Mouse (Mus musculus) heart, embryonic 16.5 days (tissue): ENCODE data around the gene Gnl3. TPM values are rescaled to one million over a fixed set of nuclear protein-coding genes. Genes with fewer than 3 reads are reported as not detected.

Experiments
- ATAC-seq: fragments of 200-750 bp; cut with Nextera tagmentation; replicated peaks from 2 replicates; pipeline ENCODE4 v1.8.0; 2017; ENCODE audit warnings: moderate number of reproducible peaks; ENCODE audit not compliant: insufficient read depth, low FRiP score; ENCODE audit errors: extremely low read depth
- H3K27ac ChIP-seq: fragments of 300-500 bp; sonication (generic); 2 replicates; pipeline ENCODE4 v1.5.1; 2014; ENCODE audit warnings: mild to moderate bottlenecking, low read length, control low read depth, moderate library complexity
- H3K27me3 ChIP-seq: fragments of 300-500 bp; sonication (generic); 2 replicates; pipeline ENCODE4 v1.6.1; 2014; ENCODE audit warnings: low read length, mixed read lengths; ENCODE audit not compliant: control insufficient read depth, insufficient read depth
- H3K36me3 ChIP-seq: fragments of 300-500 bp; sonication (generic); 2 replicates; pipeline ENCODE4 v1.6.1; 2014; ENCODE audit not compliant: control insufficient read depth, insufficient read depth
- H3K4me1 ChIP-seq: fragments of 300-500 bp; sonication (generic); 2 replicates; pipeline ENCODE4 v1.6.1; 2014; ENCODE audit warnings: low read length, mixed read lengths; ENCODE audit not compliant: control insufficient read depth, insufficient read depth
- H3K4me2 ChIP-seq: fragments of 300-500 bp; sonication (generic); 2 replicates; pipeline ENCODE4 v1.6.1; 2014; ENCODE audit warnings: low read depth, mild to moderate bottlenecking, control low read depth, low read length
- H3K4me3 ChIP-seq: fragments of 300-500 bp; sonication (generic); 2 replicates; pipeline ENCODE4 v1.5.1; 2014; ENCODE audit warnings: mild to moderate bottlenecking, control low read depth, low read length
- H3K9ac ChIP-seq: fragments of 300-500 bp; sonication (generic); 2 replicates; pipeline ENCODE4 v1.6.1; 2014; ENCODE audit warnings: low read length, control low read depth
- H3K9me3 ChIP-seq: fragments of 300-500 bp; sonication (generic); replicated peaks from 2 replicates; pipeline ENCODE4 v1.6.1; 2016; ENCODE audit warnings: low read length; ENCODE audit not compliant: control insufficient read depth
- WGBS: fragments of 180-500 bp; shearing (Covaris S2); extraction: QIAGEN DNeasy Blood & Tissue Kit; methylation state at CpG from one replicate; pipeline ENCODE4 v1.1.7; 2014; 5-methylcytosine and 5-hydroxymethylcytosine counted together
- polyA plus RNA-seq: library from polyadenylated mRNA; unstranded; fragments of >200 nt; fragmentation: Nextera tagmentation; extraction: Ambion mirVana; gene quantifications from 2 replicates; pipeline ENCODE4 v1.2.1, GENCODE M21; 2015

Gene Gnl3
- polyA plus RNA-seq, 1 experiment from 2014 or later = 63.0 TPM

GRCm38 (mm10) chr14:30974204-30974603 lies 44.7 kb downstream of the Gnl3 start:
- no peak overlapping the region for H3K27ac ChIP-seq
- no peak overlapping the region for H3K4me3 ChIP-seq
- ATAC-seq = peak; percentile 49; the same call in 1 of the 2 replicates
- WGBS = 48% methylated on average over 6 of the region's 6 CpGs
- H3K9ac ChIP-seq = no peak overlapping the region
- no peaks in the 10 kb centered on the region for H3K27me3 ChIP-seq
- no peaks in the 10 kb centered on the region for H3K4me1 ChIP-seq
- H3K36me3 ChIP-seq = peaks cover 4% of the 10 kb centered on the region; the same call in 1 of the 2 replicates
- H3K4me2 ChIP-seq = no peak overlapping the region
- H3K9me3 ChIP-seq = no peaks in the 10 kb centered on the region

Other genes starting within 250 kb of the Gnl3 start
- gene Tmem110, start 193.6 kb downstream of the Gnl3 start, polyA plus RNA-seq = 13.2 and 15.0 TPM in 2 replicates
- gene Mustn1, start 140.0 kb downstream of the Gnl3 start, polyA plus RNA-seq = 4.6 and 5.6 TPM in 2 replicates
- gene Itih4, start 132.7 kb downstream of the Gnl3 start, polyA plus RNA-seq = 0.38 and 0.41 TPM in 2 replicates
- 1.1 and 1.5 TPM in 2 replicates for gene Itih3, start 95.4 kb downstream of the Gnl3 start, polyA plus RNA-seq
- 0.05 and 0.10 TPM in 2 replicates for gene Itih1, start 75.9 kb downstream of the Gnl3 start, polyA plus RNA-seq
- gene Nek4, start 67.8 kb downstream of the Gnl3 start, polyA plus RNA-seq = 5.6 and 7.2 TPM in 2 replicates
- gene Glt8d1, start 17.8 kb downstream of the Gnl3 start, polyA plus RNA-seq = 43.7 and 45.2 TPM in 2 replicates
- gene Spcs1, start 17.5 kb downstream of the Gnl3 start, polyA plus RNA-seq = 337 and 339 TPM in 2 replicates
- 97.9 and 98.3 TPM in 2 replicates for gene Pbrm1, start within 50 bp of the Gnl3 start, polyA plus RNA-seq
- 90.4 and 95.8 TPM in 2 replicates for gene Smim4, start 109.8 kb upstream of the Gnl3 start, polyA plus RNA-seq
- gene Nt5dc2, start 111.9 kb upstream of the Gnl3 start, polyA plus RNA-seq = 288 and 319 TPM in 2 replicates
- gene Stab1, start 149.5 kb upstream of the Gnl3 start, polyA plus RNA-seq = 36.6 and 43.8 TPM in 2 replicates
- gene Tnnc1, start 189.2 kb upstream of the Gnl3 start, polyA plus RNA-seq = 4,861 and 5,105 TPM in 2 replicates
- gene Nisch, start 197.8 kb upstream of the Gnl3 start, polyA plus RNA-seq = 331 and 376 TPM in 2 replicates
- 0.97 TPM in 2 replicates for gene Sema3g, start 198.7 kb upstream of the Gnl3 start, polyA plus RNA-seq
- gene Phf7, start 232.2 kb upstream of the Gnl3 start, polyA plus RNA-seq = 9.5 TPM in 2 replicates
- gene Bap1, start 232.3 kb upstream of the Gnl3 start, polyA plus RNA-seq = 54.5 and 56.4 TPM in 2 replicates